Mouse (Mus musculus): Measurements from ENCODE around the gene Etl4.

Etl4 gene

GRCm38 (mm10) chr2:20689389-20689788 is 779.8 kb downstream of the Etl4 start:
- DNase-seq (ENCODE audit: low read depth in 2 of 2, low spot score in 2 of 2) = no peak

DNA sequence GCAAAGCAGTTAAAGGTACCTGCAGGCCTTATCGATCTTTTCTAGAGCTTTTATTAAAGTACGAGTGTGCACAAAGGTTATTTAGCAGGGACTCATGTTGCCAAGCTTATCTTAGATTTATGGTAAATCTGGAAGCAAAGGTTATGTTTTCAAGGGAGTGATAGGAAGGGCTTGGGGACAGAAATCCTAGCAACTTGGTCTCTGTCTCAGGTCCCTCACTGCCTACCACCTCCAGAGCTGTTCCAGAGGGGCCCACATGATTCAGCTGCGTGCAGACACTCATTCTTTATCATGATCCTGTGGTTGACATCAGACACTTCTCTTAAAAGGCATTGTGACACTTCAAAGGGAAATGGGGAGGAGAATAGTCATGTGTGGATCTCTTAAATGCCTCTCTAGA is 783.3 kb downstream of the Etl4 start:
- DNase-seq (ENCODE audit: low read depth in 2 of 2, low spot score in 2 of 2) = no peak

DNA sequence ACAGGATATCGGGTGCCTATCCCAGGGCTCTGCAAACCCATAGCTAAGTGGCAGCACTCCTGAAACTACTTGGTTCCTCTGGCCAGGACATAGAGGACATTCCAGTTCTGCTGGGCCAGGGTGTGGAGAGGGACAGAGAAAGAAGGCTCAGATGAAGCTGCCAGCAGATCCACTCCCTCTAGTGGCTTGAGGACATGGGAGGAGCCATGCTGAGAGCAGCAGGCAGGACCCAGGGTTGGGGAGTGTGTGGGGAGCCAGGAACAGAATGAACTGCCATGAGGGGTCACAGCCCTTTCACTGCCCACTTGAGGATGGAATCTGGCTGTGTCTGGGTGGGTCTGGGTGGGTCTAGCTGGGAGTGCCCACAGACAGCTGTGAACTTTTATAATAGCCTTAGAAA is 784.2 kb downstream of the Etl4 start:
- no peak for DNase-seq (ENCODE audit: low read depth in 2 of 2, low spot score in 2 of 2)

DNA sequence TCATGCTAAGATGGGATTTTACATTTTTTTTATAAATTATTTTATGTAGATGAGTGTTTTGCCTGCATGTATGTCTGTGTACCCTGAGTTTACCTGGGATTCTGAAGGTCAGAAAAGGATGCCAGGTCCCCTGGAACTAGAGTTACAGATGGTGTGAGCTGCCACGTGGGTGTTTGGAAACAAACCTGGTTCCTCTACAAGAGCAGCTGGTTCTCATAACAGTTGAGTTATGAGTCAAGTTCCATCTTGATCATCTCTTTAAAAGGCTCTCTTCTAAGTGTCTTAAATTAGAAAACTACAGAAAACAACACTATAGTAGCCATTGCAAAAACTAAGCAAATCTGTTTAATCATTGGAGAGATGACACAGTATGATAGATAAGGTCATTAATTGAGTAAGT is 788.1 kb downstream of the Etl4 start:
- DNase-seq (ENCODE audit: low read depth in 2 of 2, low spot score in 2 of 2) = no peak

- no peak for DNase-seq (ENCODE audit: low read depth in 2 of 2, low spot score in 2 of 2)
These were observed 795.5 kb downstream of the Etl4 start for GRCm38 (mm10) chr2:20705110-20705509.

DNA sequence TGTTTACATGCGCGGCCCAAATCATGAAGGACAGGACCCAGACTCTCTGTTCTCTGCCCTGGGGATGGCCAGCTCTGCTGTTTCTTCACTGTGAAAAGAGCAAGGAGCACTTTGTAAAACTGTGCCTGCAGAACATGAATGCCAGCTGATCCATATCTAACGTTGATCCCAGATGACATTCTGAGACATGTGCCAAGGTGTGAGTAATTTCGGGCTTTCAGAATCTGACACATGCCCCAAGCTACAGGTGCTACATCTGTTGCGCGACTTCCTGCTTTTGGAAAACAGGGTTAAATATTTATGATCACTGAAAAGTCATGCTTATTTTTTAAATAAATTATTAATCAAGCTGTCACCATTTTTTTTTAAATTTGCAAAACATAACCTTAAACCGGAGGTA is 801.0 kb downstream of the Etl4 start:
- no peak for DNase-seq (ENCODE audit: low read depth in 2 of 2, low spot score in 2 of 2)

GRCm38 (mm10) chr2:20711024-20711423 is 801.4 kb downstream of the Etl4 start:
- no peak for DNase-seq (ENCODE audit: low read depth in 2 of 2, low spot score in 2 of 2)

DNA sequence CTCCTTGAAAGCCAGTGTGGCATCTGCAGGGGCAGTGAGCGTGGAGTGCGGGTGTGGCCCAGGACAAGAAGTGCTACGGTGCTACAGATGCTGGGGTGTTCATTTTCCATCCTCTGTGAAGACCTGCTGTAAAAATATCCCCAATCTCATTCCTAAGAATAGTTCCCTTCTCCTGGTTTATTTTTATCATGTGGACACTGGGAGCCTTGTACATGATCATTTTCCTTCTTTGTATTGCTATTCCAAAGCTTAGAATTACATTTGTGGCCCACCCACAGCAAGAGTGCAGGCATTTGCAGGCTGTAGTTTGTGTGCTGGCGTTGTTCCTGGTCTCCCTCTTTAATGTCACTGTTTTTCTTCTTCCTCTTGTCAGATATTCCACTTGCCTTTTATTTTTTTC is 809.5 kb downstream of the Etl4 start:
- no peak for DNase-seq (ENCODE audit: low read depth in 2 of 2, low spot score in 2 of 2)

DNA sequence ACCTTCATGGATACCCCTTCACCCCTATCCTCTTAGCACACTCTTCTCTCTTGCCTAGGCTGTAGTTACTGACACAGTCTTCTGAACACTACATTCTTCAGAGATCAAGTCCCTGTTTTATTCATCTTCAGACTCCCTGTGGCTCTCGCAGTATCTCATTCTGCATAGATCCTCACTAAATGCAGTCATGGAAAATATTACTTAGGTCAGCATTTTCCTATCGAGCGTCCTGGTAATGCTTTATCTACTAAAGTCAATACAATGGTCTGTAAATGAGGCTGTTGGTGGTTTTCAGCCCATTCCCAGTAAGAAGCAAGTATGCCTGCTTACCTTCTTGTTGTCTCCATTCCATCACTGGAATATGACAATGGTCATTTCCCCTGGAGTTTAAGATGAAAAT is 811.5 kb downstream of the Etl4 start:
- DNase-seq (ENCODE audit: low read depth in 2 of 2, low spot score in 2 of 2) = no peak

DNA sequence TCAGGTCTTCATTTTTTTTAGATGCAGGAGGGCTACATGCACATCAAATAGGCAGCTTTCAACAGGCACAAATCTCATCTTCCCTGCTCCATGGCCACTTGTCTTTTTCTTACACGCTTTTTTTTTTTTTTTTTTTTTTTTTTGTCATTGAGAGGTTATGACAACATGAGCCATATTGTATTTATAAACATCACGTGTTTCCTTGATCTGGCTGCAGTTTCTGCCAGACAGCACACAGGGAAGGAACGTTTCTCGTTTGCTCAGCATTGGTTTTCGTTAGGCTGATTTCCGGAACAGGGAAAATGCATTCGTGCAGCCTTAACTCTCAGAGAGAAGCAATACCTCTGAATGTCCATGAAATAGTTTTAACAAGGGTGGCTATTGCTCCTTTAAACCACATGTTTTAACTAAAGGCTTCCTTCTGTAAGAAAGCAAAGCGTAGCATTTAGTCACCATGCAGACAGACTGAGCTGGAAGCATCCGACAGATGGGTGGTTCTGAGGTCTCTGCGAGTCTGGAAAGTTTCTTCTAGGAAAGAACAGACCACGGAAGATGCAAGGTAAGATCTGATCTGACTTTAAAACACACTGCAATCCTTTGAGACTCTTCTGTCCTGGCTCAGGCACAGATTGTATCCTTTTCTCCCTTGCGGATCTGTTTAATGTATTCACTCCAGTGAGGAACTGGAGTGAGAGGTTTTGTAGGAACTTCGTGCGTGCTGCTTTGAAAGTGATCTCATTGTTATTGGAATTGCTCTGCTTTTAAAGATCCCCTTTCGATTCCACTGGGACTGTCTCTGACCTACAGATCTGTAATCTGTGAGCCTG is 812.8 kb downstream of the Etl4 start:
- DNase-seq (ENCODE audit: low read depth in 2 of 2, low spot score in 2 of 2) = no peak

- no peak for DNase-seq (ENCODE audit: low read depth in 2 of 2, low spot score in 2 of 2)
These were observed 814.6 kb downstream of the Etl4 start for GRCm38 (mm10) chr2:20723990-20724745.

DNA sequence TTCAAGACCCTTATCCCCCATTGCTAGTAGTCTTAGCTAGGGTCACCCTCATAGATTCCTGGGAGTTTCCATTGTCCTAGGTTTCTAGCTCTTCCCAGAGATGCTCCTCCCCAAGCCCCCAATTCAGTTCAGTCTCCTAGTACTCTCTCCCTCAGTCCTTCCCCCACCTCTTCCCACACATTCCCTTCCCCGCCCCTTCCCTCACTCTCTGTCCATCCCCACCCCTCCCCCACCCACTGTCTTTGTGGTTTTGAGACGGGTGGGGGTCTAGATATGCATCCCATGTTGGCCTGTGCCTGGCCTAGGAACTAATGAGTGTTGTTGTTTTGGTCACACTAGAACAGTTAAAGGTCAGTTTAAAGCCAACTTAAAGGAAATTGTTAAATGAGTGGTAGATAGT is 817.4 kb downstream of the Etl4 start:
- DNase-seq (ENCODE audit: low read depth in 2 of 2, low spot score in 2 of 2) = no peak

DNA sequence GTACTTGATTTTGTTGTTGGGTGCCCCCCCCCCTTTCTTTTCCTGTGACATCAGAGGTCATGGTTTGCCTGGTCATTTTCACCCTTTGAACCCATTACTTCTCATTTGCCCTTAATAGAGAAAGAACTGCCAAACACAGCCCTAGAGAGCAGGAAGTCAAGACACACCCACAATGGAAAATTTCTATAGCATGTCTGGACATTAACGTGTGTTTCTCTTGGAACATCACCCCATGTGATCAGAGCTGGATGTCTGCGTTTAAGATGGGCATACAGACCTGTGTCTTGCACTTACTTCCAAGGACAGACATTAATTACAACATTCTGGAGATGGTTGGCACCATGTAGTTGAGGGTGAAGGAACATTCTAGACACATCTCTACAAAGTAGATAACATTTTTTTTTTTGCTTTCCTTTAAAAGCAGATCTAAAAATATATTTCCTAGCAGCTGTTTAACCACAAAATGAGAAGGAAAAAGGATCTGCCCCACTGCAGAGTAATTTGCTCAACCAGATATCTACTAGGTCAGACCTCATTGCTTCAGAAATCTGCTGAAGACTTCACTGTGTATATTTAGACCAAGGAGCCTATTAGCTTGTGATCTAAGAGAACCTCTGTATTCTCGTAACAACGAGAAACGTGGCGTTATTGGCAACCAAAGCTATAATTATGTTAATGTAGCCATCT is 818.3 kb downstream of the Etl4 start:
- DNase-seq (ENCODE audit: low read depth in 2 of 2, low spot score in 2 of 2) = no peak

DNA sequence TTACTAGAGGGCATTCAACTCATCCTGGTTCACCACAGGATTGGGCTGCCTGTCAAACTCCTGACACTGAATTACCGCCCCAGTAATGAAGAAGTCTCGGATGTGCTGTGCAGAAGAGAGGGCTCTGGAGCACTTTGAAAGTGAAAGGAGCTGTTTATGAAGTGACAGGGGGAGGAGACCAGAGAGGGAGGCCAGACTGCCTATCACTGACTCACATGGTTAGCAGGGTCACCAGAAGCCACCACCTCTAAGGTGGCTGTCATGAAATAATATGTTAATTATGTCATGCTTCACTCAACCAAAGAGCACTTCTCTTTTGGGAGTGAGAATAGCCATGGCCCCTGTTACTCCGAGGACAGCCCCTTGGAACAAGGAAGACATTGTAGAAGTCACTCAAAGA is 825.9 kb downstream of the Etl4 start:
- DNase-seq (ENCODE audit: low read depth in 2 of 2, low spot score in 2 of 2) = no peak

DNA sequence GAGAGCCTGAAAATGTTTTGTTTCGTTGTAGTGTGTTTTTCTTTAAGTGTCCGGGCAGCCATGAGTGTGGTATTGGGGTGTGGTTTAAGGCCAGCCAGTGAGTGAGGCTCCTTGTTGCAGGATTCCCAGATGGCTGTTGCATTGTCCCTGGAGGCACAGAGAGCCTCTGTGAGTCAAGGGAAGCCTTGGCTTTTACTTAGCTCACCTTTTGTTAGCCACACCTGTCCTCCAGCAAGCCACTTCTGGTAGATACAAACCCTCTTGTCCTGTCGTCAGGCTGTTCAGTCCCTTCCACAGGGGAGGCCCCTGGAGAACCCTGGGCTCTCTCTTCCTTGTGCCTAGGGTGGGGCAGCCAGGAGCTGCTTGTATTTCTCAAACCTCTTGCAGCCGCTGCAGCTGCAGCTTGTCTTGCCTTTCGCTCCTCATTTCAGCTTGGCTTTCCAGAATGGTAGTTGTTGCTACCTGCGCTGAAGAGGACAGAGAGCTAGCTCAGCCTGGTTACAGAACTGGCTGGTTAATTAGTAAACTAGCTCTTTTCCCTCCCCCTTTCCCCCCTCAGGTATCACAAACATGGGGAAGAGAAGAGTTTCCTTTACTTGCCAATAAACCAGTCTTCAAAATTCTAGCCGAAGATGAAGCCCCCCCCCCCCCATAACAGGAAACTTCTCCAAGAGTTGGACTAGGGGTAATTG is 826.9 kb downstream of the Etl4 start:
- DNase-seq (ENCODE audit: low read depth in 2 of 2, low spot score in 2 of 2) = no peak

DNA sequence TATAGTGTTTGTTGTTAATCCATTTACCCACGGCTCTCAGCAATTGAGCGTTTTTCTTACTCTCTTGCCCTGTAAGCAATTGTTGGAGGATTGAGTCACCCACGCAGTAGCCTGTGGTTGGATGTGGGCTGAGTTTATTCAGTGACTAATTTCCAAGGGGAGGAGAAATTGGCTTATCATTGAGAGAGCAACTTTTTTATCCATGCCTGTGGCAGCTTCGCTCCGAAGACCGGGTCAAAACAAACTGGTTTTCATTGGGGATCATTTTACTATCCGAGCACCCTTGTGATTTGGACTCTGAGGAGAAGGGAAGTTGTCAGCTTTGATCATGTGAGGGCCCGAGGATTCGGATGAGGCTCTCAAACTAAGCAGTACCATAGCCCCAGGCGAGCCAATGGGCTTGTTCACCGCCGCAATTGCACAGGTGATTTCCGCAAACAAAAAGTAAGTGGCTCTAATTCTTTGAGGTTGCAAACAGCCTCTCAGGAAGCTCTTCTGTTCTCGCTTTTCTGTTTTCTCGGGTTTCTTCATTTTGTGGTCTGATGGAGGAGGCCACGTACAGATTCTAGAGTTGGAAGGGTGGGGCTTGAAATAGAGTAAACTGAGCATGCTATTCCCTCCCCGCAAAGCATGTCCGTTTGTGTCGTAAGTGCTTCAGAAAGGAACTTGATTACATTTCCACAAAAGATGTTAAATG is 827.7 kb downstream of the Etl4 start:
- no peak for DNase-seq (ENCODE audit: low read depth in 2 of 2, low spot score in 2 of 2)

- no peak for DNase-seq (ENCODE audit: low read depth in 2 of 2, low spot score in 2 of 2)
These were observed 828.3 kb downstream of the Etl4 start for GRCm38 (mm10) chr2:20737837-20738236.

DNA sequence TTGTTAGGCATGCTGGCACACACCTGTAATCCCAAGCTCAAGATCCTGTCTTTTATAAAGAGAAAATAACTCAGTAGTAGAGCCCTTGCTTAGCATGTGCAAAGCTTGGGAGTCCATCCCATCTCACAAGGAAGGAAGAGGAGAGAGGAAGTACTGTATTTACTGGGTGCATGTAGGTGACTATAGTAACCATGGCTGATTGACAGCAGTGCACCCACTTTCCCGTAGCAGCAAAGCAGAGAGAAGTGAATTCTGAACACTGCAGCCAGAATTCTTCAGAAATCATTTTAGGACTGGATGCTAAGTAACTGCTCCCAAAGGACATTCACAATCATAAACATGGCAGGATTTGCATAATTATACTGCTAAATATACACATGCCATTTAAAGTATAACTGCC is 838.1 kb downstream of the Etl4 start:
- DNase-seq (ENCODE audit: low read depth in 2 of 2, low spot score in 2 of 2) = no peak

GRCm38 (mm10) chr2:20748481-20748880 is 838.9 kb downstream of the Etl4 start:
- DNase-seq (ENCODE audit: low read depth in 2 of 2, low spot score in 2 of 2) = no peak

GRCm38 (mm10) chr2:20749687-20750086 is 840.1 kb downstream of the Etl4 start:
- DNase-seq (ENCODE audit: low read depth in 2 of 2, low spot score in 2 of 2) = no peak
